Mouse (Mus musculus) hindbrain, embryonic 11.5 days (tissue): ENCODE measurements around the gene Zfp592. TPM values are rescaled to one million over a fixed set of nuclear protein-coding genes. Genes with fewer than 3 reads are reported as not detected.
"Not testable (repeated sequence)": the region's sequence is repeated elsewhere in the genome, so short reads cannot be mapped to it uniquely, and the experiment has no call there.

Experiments
- ATAC-seq: fragments of 200-750 bp; cut with Nextera tagmentation; 2 replicates; pipeline ENCODE4 v1.8.0; 2017; ENCODE audit warnings: mild to moderate bottlenecking, moderate TSS enrichment, moderate library complexity; ENCODE audit not compliant: low FRiP score
- DNase-seq: peaks from one replicate; pipeline ENCODE4 v3.0.0-alpha.2; 2015; ENCODE audit warnings: low spot score
- H3K27ac ChIP-seq: fragments of 300-500 bp; sonication (generic); 2 replicates; pipeline ENCODE4 v1.5.1; 2014; ENCODE audit warnings: mild to moderate bottlenecking, low read depth, low read length
- H3K27me3 ChIP-seq: fragments of 300-500 bp; sonication (generic); 2 replicates; pipeline ENCODE4 v1.6.1; 2014; ENCODE audit warnings: mild to moderate bottlenecking, low read length, moderate library complexity, mixed read lengths; ENCODE audit not compliant: control insufficient read depth, insufficient read depth
- H3K36me3 ChIP-seq: fragments of 300-500 bp; sonication (generic); 2 replicates; pipeline ENCODE4 v1.6.1; 2014; ENCODE audit warnings: mild to moderate bottlenecking, low read length, moderate library complexity, mixed read lengths; ENCODE audit not compliant: control insufficient read depth, insufficient read depth
- H3K4me1 ChIP-seq: fragments of 300-500 bp; sonication (generic); replicated peaks from 2 replicates; pipeline ENCODE4 v1.6.1; 2014; ENCODE audit warnings: low read length, mixed read lengths; ENCODE audit not compliant: control insufficient read depth, insufficient read depth
- H3K4me2 ChIP-seq: fragments of 300-500 bp; sonication (generic); replicated peaks from 2 replicates; pipeline ENCODE4 v1.6.1; 2014; ENCODE audit warnings: mild to moderate bottlenecking, low read depth, low read length
- H3K4me3 ChIP-seq: fragments of 300-500 bp; sonication (generic); 2 replicates; pipeline ENCODE4 v1.5.1; 2014; ENCODE audit warnings: low read depth, low read length
- H3K9ac ChIP-seq: fragments of 300-500 bp; sonication (generic); 2 replicates; pipeline ENCODE4 v1.6.1; 2014; ENCODE audit warnings: low read depth, low read length
- H3K9me3 ChIP-seq: fragments of 300-500 bp; sonication (generic); 2 replicates; pipeline ENCODE4 v1.6.1; 2016; ENCODE audit warnings: low read length; ENCODE audit not compliant: control insufficient read depth
- WGBS: fragments of 180-500 bp; shearing (Covaris S2); extraction: QIAGEN DNeasy Blood & Tissue Kit; methylation state at CpG from one replicate; pipeline ENCODE4 v1.1.7; 2014; 5-methylcytosine and 5-hydroxymethylcytosine counted together
- polyA plus RNA-seq: library from polyadenylated mRNA; unstranded; fragments of >200 nt; fragmentation: Nextera tagmentation; extraction: Ambion mirVana; gene quantifications from 2 replicates; pipeline ENCODE4 v1.2.1, GENCODE M21; 2014

Gene Zfp592
- polyA plus RNA-seq, 1 experiment from 2014 or later, result 12.2 TPM

DNA sequence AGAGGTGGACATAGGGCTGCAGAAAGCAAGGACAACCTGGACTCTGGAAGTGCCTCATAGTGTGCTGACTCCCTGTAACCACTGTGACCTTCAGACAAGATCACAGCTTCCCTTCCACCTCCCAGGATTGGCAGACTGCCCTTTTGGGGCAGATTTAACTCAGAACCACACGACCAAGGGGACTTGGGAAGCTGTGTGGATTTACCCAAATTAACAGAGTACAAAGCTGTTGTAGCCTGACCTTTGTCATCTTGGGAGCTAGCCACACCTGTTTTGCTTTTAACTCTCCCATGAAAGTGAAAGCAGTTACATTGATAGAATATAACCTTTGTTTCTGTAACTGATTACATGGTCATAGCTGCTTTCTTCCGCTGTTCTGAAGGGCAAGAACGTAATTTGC is 22.6 kb upstream of the Zfp592 start:
- H3K27ac ChIP-seq, result no peak overlapping the region
- ATAC-seq (no peak), DNase-seq (no peak)
- no peaks in the 10 kb centered on the region; the same call in 1 of the 2 replicates for H3K9me3 ChIP-seq
- H3K4me3 ChIP-seq, result no peak overlapping the region
- WGBS, result 71% methylated on average over 3 of the region's 3 CpGs
- no peak overlapping the region for H3K9ac ChIP-seq
- H3K36me3 ChIP-seq, result no peaks in the 10 kb centered on the region
- H3K4me1 ChIP-seq, result no peaks in the 10 kb centered on the region
- H3K4me2 ChIP-seq, result no peak overlapping the region
- no peaks in the 10 kb centered on the region for H3K27me3 ChIP-seq

DNA sequence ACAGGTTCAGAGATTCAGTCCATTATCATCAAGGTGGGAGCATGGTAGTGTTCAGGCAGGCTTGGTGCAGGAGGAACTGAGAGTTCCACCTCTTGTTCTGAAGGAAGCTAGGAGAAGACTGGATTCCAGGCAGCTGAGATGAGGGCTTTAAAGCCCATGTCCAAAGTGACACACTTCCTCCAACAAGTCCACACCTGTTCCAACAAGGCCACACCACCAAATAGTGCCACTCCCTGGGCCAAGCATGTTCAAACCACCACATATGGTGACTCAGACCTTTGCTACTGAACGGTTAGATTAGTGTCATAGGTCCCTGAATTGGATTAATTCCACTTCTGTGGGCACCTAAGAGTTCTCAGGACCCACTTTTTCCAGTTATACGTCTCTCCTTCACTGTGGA is 22.1 kb upstream of the Zfp592 start:
- Histone ChIP-seq H3K9ac (no peak overlapping the region), H3K27ac (no peak overlapping the region), H3K4me2 (no peak overlapping the region), H3K4me1 (no peaks in the 10 kb centered on the region), H3K4me3 (no peak overlapping the region), H3K27me3 (no peaks in the 10 kb centered on the region), H3K36me3 (no peaks in the 10 kb centered on the region), H3K9me3 (no peaks in the 10 kb centered on the region; the same call in 1 of the 2 replicates)
- no peak for ATAC-seq
- WGBS, result 74% methylated on average over 2 of the region's 2 CpGs
- DNase-seq, result no peak

DNA sequence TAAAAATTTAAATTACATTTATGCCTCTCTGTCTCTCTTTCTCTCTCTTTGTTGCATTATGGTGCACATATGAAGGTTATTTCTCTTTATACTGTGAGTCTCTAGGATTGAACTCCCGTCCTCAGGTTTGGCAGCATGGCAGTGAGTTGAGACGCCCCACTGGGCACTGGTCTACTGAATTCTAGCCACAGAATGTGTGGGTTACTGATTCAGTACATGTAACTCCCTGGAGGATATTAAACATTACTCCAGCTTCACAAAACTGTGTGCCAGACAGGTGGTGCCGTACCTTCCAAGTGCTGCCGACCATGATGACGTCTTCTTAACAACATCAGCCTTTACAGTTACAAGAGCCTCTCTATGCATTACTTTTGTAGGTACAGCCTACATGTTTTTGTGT is 21.4 kb upstream of the Zfp592 start:
- DNase-seq (no peak), ATAC-seq (no peak)
- Histone ChIP-seq H3K4me2 (no peak overlapping the region), H3K4me3 (no peak overlapping the region), H3K4me1 (no peaks in the 10 kb centered on the region), H3K9me3 (no peaks in the 10 kb centered on the region; the same call in 1 of the 2 replicates), H3K36me3 (no peaks in the 10 kb centered on the region), H3K9ac (no peak overlapping the region), H3K27me3 (no peaks in the 10 kb centered on the region), H3K27ac (no peak overlapping the region)
- WGBS, result 99% methylated on average over 5 of the region's 5 CpGs

DNA sequence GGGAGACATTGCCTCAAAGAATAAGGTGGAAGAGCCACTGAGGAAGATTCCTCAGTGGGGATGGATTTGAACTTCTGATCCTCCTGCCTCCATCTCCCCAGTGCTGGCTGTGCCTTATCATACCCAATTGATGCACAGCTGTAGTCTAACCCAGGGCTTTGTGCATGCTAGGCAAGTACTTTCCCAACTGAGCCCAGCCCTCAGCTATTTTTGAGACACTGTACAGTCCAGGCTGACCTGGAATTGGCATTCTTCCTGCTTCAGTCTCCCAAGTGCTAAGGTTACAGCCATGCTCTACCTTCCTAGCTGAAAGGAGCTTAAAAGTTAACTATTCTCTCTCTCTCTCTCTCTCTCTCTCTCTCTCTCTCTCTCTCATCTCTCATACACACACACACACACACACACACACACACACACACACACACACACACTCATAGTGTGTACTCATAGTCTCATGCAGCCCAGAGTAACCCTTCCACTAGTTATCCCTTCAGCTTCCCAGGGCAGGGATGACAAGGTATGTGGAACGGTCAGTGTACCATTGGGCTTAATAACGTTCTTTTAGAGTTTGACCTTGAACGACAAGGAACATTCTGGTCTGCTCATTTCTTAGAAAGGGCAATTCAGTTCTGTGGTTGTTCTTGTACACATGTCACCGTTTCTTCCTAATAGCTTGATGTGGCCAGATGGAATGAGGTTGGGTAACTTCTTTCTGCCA is 20.4 kb upstream of the Zfp592 start:
- H3K27ac ChIP-seq, H3K27me3 ChIP-seq, H3K4me3 ChIP-seq, H3K4me1 ChIP-seq, H3K36me3 ChIP-seq, H3K9ac ChIP-seq, DNase-seq, H3K9me3 ChIP-seq, H3K4me2 ChIP-seq, ATAC-seq: not testable (repeated sequence)
- WGBS, result 92% methylated on average over 4 of the region's 4 CpGs

DNA sequence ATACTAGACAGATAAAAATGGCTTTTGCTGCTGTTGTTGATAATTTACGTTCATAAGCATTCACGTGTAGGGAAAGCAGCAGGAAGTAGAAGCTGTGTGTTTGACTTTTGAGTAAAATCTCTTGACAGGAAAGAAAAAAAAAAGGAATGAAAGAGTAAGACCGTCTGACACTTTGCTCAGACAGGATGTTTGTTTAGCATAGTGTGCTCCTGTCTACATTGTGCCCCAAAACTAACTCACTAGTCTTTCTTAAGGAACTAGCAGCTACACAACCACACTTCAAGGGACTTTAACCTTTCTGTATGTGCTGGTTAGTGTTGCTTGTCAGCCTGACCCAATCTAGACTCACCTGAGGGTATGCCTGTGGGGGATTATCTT is 19.9 kb upstream of the Zfp592 start:
- H3K4me2 ChIP-seq, H3K9ac ChIP-seq, H3K27ac ChIP-seq, H3K9me3 ChIP-seq, H3K4me3 ChIP-seq, H3K4me1 ChIP-seq, DNase-seq, ATAC-seq, H3K27me3 ChIP-seq, H3K36me3 ChIP-seq: not testable (repeated sequence)
- WGBS, result 83% methylated on average over 3 of the region's 3 CpGs

GRCm38 (mm10) chr7:80980566-80980965 is 12.9 kb upstream of the Zfp592 start:
- H3K27me3 ChIP-seq, result no peaks in the 10 kb centered on the region
- no peaks in the 10 kb centered on the region for H3K4me1 ChIP-seq
- no peak overlapping the region for H3K9ac ChIP-seq
- H3K4me3 ChIP-seq, result no peak overlapping the region
- H3K36me3 ChIP-seq, result no peaks in the 10 kb centered on the region
- ATAC-seq, result no peak
- H3K27ac ChIP-seq, result no peak overlapping the region
- DNase-seq, result no peak
- 88% methylated on average over 11 of the region's 11 CpGs for WGBS
- no peak overlapping the region for H3K4me2 ChIP-seq
- H3K9me3 ChIP-seq, result no peaks in the 10 kb centered on the region

DNA sequence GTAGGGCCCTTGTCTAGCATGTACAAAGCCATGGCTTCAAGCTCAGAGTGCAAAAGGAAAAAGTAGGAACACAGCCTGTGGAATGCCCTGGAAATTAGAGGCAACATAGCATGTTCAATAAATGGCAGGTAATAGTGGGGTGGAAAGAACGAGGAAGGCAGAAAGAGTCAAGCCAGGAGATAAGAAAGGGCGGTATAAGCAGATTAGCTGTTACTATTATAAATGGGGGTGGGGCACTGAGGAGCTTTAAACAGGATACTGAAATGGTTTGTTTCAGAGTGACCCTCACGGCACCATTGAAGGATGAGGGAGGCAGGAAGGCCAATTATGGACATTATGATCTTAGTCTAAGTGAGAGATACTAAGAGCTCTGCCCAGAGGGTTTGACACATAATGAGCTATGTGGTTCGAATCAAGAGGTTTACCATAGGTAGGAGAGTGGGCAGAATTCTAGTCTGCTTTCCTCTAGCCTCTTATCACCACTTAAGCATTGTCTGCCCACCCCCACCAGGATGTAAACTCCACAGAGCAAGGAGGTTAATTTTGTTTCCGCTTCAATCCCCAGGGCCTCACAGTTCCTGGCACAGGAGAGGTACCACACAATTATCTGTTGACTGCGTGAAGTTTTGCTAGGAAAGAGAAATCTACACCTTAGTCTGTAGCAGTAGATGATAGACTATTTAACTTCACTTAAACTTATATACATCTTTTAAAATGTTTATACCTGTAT is 6.9 kb upstream of the Zfp592 start:
- Histone ChIP-seq H3K27ac (no peak overlapping the region), H3K27me3 (no peaks in the 10 kb centered on the region), H3K9me3 (no peaks in the 10 kb centered on the region), H3K4me2 (no peak overlapping the region), H3K4me3 (no peak overlapping the region), H3K36me3 (no peaks in the 10 kb centered on the region), H3K9ac (no peak overlapping the region), H3K4me1 (no peaks in the 10 kb centered on the region)
- ATAC-seq (no peak), DNase-seq (no peak)
- WGBS, result 75% methylated on average over 6 of the region's 6 CpGs

DNA sequence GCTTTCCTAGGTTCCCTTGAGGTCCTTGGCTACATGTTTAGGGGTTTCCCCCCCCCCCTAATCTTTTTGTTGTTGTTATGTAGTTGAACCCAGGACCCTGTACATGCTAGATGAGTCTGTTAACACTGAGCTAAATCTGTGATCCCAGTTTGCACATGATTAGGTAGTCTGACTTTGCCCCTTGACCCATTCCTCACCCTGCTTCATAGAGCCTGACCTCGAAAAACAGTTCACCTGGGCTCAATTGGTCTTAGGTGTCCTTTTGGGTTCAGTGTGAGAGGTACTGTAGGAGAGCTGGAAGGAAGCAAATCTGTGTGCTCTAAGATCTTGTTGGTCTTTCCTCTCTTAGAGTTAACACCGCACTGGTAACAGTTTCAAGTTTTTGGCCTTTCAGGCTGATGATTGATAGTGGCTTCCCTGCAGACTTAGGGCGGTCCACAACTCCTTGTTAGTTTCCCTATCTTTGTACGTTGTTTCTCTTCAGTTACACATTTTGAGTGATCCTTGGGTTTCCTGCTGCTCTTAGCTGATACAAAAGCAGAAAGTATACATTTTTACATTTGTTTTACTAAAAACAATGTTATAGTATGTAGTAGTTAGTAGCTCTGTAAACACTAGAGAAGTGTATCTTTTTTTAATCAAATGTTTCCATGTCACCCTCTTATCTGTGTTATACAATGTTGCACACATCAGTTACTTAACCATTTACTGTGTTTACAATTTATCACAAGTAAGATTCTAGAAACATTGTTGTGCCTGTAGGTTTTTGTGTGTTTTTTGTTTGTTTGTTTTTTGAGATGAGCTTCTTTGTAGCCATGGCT is 5.5 kb upstream of the Zfp592 start:
- Histone ChIP-seq H3K9ac (no peak overlapping the region), H3K36me3 (no peaks in the 10 kb centered on the region), H3K4me3 (no peak overlapping the region), H3K4me1 (peaks cover 2% of the 10 kb centered on the region), H3K27ac (no peak overlapping the region), H3K4me2 (no peak overlapping the region), H3K27me3 (no peaks in the 10 kb centered on the region), H3K9me3 (no peaks in the 10 kb centered on the region)
- ATAC-seq (no peak), DNase-seq (no peak)
- WGBS, result 68% methylated on average over 4 of the region's 4 CpGs
